Mouse (Mus musculus): ENCODE data around the gene Lamtor5.

DNA sequence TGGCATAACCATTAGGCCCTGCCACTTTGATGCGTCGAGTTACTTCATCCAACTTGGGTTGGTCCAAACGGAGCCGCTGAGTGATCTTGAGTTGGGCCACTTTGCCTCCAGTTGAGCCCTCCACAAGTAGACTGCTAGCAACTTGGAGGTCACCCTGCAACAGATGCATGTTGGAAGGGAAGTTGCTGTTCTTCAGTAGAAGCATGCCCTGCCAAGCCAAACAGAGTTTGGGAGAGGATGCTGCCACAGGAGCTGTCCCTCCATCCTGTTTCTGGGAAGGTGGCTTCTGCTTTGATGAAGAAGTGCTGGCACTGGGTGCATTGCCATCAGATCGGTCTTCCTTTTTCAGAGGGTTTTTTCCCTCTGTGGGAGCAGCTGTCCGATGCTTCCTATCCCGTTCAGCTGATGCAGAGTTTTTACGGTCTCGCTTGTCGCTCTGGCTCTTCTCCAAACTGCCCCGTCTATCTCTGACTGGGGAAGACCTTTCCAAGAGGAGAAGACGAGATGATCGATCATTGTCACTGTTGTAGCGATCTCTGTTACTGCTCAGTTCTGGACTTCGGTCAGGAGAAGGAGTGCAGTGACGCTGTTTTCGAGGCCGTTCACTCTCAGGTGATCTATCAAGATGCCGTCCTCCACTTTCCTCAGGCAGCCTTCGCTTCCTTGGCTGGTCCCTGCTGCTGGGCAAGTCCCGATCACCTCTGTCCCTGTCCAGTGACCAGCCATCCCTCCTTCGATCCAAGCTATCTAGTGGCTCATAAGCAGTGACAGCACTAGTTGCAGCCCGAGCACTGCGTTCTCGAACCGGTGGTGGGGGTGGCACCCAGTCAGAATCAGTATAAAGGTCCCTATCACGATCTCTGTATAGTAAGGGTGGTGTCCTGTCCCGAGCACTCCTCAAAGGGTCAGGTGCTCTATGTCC is 52.1 kb downstream of the Lamtor5 start:
- TF ChIP-seq POLR2A (IDR thresholded peaks at IDR 0.05; ENCODE audit: low read depth, low read length): no peak
- TF ChIP-seq CTCF (IDR thresholded peaks at IDR 0.05; ENCODE audit: borderline replicate concordance, insufficient read depth, low read length): no peak
